Mouse (Mus musculus) heart, embryonic 15.5 days (tissue): ENCODE data around the gene RPS10-NUDT3. TPM values are rescaled to one million over a fixed set of nuclear protein-coding genes. Genes with fewer than 3 reads are reported as not detected.

Experiments used
- ATAC-seq: fragments of 200-750 bp; cut with Nextera tagmentation; replicated peaks from 2 replicates; pipeline ENCODE4 v1.8.0; 2017; ENCODE audit warnings: low read depth, moderate TSS enrichment; ENCODE audit not compliant: insufficient number of reproducible peaks, insufficient read depth, low FRiP score
- H3K27ac ChIP-seq: fragments of 300-500 bp; sonication (generic); 2 replicates; pipeline ENCODE4 v1.5.1; 2015; ENCODE audit warnings: mild to moderate bottlenecking, inconsistent platforms
- H3K27me3 ChIP-seq: fragments of 300-500 bp; sonication (generic); 2 replicates; pipeline ENCODE4 v1.6.1; 2015; ENCODE audit warnings: inconsistent platforms
- H3K36me3 ChIP-seq: fragments of 300-500 bp; sonication (generic); 2 replicates; pipeline ENCODE4 v1.6.1; 2015; ENCODE audit warnings: mild to moderate bottlenecking, inconsistent platforms
- H3K4me1 ChIP-seq: fragments of 300-500 bp; sonication (generic); replicated peaks from 2 replicates; pipeline ENCODE4 v1.6.1; 2015; ENCODE audit warnings: inconsistent platforms
- H3K4me2 ChIP-seq: fragments of 300-500 bp; sonication (generic); 2 replicates; pipeline ENCODE4 v1.6.1; 2015; ENCODE audit warnings: inconsistent platforms, mild to moderate bottlenecking, moderate library complexity
- H3K4me3 ChIP-seq: fragments of 300-500 bp; sonication (generic); 2 replicates; pipeline ENCODE4 v1.5.1; 2015; ENCODE audit warnings: mild to moderate bottlenecking, inconsistent platforms
- H3K9ac ChIP-seq: fragments of 300-500 bp; sonication (generic); 2 replicates; pipeline ENCODE4 v1.6.1; 2015; ENCODE audit warnings: mild to moderate bottlenecking, inconsistent platforms
- H3K9me3 ChIP-seq: fragments of 300-500 bp; sonication (generic); replicated peaks from 2 replicates; pipeline ENCODE4 v1.6.1; 2016; ENCODE audit warnings: inconsistent platforms
- WGBS: fragments of 180-500 bp; shearing (Covaris S2); methylation state at CpG from one replicate; pipeline ENCODE4 v1.1.7; 2015; ENCODE audit warnings: mixed read lengths; 5-methylcytosine and 5-hydroxymethylcytosine counted together
- polyA plus RNA-seq: library from polyadenylated mRNA; unstranded; fragments of >200 nt; fragmentation: Nextera tagmentation; extraction: Ambion mirVana; gene quantifications from 2 replicates; pipeline ENCODE4 v1.2.1, GENCODE M21; 2015

The RPS10-NUDT3 gene
- polyA plus RNA-seq, result not detected in 2 replicates

GRCm38 (mm10) chr17:27634871-27635574 is at the start of gene RPS10-NUDT3:
TSS of gene RPS10-NUDT3 (minus strand) at chr17:27635222.
- peak; percentile 94 for ATAC-seq
- under 1% methylated on average over 71 of the region's 72 CpGs for WGBS
- H3K4me1 ChIP-seq, result peaks cover 52% of the 10 kb centered on the region

GRCm38 (mm10) chr17:27678924-27679813 is 44.1 kb upstream of the RPS10-NUDT3 start:
- ATAC-seq, result no peak
- peaks cover 20% of the 10 kb centered on the region for H3K27me3 ChIP-seq
- no peak overlapping the region for H3K27ac ChIP-seq
- no peaks in the 10 kb centered on the region for H3K9me3 ChIP-seq
- H3K9ac ChIP-seq, result no peak overlapping the region
- H3K36me3 ChIP-seq, result no peaks in the 10 kb centered on the region
- peaks cover 3% of the 10 kb centered on the region; the same call in 1 of the 2 replicates for H3K4me1 ChIP-seq
- 48% methylated on average over 11 of the region's 11 CpGs for WGBS
- no peak overlapping the region for H3K4me2 ChIP-seq
- H3K4me3 ChIP-seq, result no peak overlapping the region

More at GRCm38 (mm10) chr17:27634871-27635574, at the start of gene RPS10-NUDT3:
- peak within 1 kb of the TSS; percentile 85 for H3K27ac ChIP-seq
- H3K4me2 ChIP-seq, result peak within 1 kb of the TSS; percentile 75
- no peaks in the 10 kb centered on the region for H3K9me3 ChIP-seq
- H3K27me3 ChIP-seq, result no peaks in the 10 kb centered on the region
- peak within 1 kb of the TSS; percentile 83 for H3K4me3 ChIP-seq
- peaks cover 30% of the 10 kb centered on the region for H3K36me3 ChIP-seq
- peak within 1 kb of the TSS; percentile 90 for H3K9ac ChIP-seq

- Histone ChIP-seq H3K4me3 (no peak overlapping the region), H3K36me3 (no peaks in the 10 kb centered on the region), H3K9me3 (no peaks in the 10 kb centered on the region), H3K27ac (no peak overlapping the region), H3K4me2 (no peak overlapping the region), H3K4me1 (peaks cover 3% of the 10 kb centered on the region; the same call in 1 of the 2 replicates), H3K9ac (no peak overlapping the region), H3K27me3 (peaks cover 6% of the 10 kb centered on the region)
- ATAC-seq, result no peak
- WGBS, result 72% methylated on average over 5 of the region's 5 CpGs
Observed at GRCm38 (mm10) chr17:27677756-27678155, 42.7 kb upstream of the RPS10-NUDT3 start.

- Histone ChIP-seq H3K27me3 (0 out of 2 replicates have a peak, but pooled peaks cover 1% of the 10 kb centered on the region), H3K4me1 (peaks cover 3% of the 10 kb centered on the region; the same call in 1 of the 2 replicates), H3K36me3 (no peaks in the 10 kb centered on the region), H3K9me3 (no peaks in the 10 kb centered on the region), H3K27ac (no peak overlapping the region), H3K4me3 (no peak overlapping the region), H3K9ac (no peak overlapping the region), H3K4me2 (no peak overlapping the region)
- 46% methylated on average over 7 of the region's 7 CpGs for WGBS
- ATAC-seq, result no peak
Observed at GRCm38 (mm10) chr17:27676270-27676669, 41.2 kb upstream of the RPS10-NUDT3 start.

GRCm38 (mm10) chr17:27675453-27675852 is 40.4 kb upstream of the RPS10-NUDT3 start:
- Histone ChIP-seq H3K9ac (no peak overlapping the region), H3K27ac (no peak overlapping the region), H3K36me3 (no peaks in the 10 kb centered on the region), H3K4me1 (peaks cover 3% of the 10 kb centered on the region; the same call in 1 of the 2 replicates), H3K27me3 (no peaks in the 10 kb centered on the region), H3K9me3 (no peaks in the 10 kb centered on the region), H3K4me2 (no peak overlapping the region), H3K4me3 (no peak overlapping the region)
- ATAC-seq, result no peak
- WGBS, result 47% methylated on average over 9 of the region's 9 CpGs

GRCm38 (mm10) chr17:27673945-27674344 is 38.9 kb upstream of the RPS10-NUDT3 start:
- Histone ChIP-seq H3K27ac (no peak overlapping the region), H3K9me3 (no peaks in the 10 kb centered on the region), H3K4me2 (no peak overlapping the region), H3K9ac (no peak overlapping the region), H3K36me3 (no peaks in the 10 kb centered on the region), H3K4me1 (peaks cover 3% of the 10 kb centered on the region; the same call in 1 of the 2 replicates), H3K27me3 (no peaks in the 10 kb centered on the region), H3K4me3 (no peak overlapping the region)
- ATAC-seq, result no peak
- WGBS, result 83% methylated on average over 7 of the region's 7 CpGs

- H3K27me3 ChIP-seq, result no peaks in the 10 kb centered on the region
- no peak overlapping the region for H3K9ac ChIP-seq
- peaks cover 3% of the 10 kb centered on the region; the same call in 1 of the 2 replicates for H3K4me1 ChIP-seq
- H3K4me3 ChIP-seq, result no peak overlapping the region
- H3K4me2 ChIP-seq, result no peak overlapping the region
- no peak overlapping the region for H3K27ac ChIP-seq
- ATAC-seq, result no peak
- H3K9me3 ChIP-seq, result no peaks in the 10 kb centered on the region
- WGBS, result 76% methylated on average over 6 of the region's 6 CpGs
- H3K36me3 ChIP-seq, result no peaks in the 10 kb centered on the region
Observed at GRCm38 (mm10) chr17:27671720-27672119, 36.7 kb upstream of the RPS10-NUDT3 start.

GRCm38 (mm10) chr17:27658767-27659166 is 23.7 kb upstream of the RPS10-NUDT3 start:
- Histone ChIP-seq H3K4me3 (no peak overlapping the region), H3K9ac (no peak overlapping the region), H3K9me3 (no peaks in the 10 kb centered on the region), H3K4me1 (peaks cover 16% of the 10 kb centered on the region), H3K36me3 (no peaks in the 10 kb centered on the region), H3K27ac (no peak overlapping the region), H3K4me2 (no peak overlapping the region), H3K27me3 (peaks cover 38% of the 10 kb centered on the region)
- no peak for ATAC-seq
- WGBS, result 67% methylated on average over 7 of the region's 7 CpGs

GRCm38 (mm10) chr17:27657123-27657522 is 22.1 kb upstream of the RPS10-NUDT3 start:
- no peak for ATAC-seq
- Histone ChIP-seq H3K36me3 (no peaks in the 10 kb centered on the region), H3K4me3 (no peak overlapping the region), H3K4me1 (peaks cover 16% of the 10 kb centered on the region), H3K27me3 (peaks cover 42% of the 10 kb centered on the region), H3K9ac (no peak overlapping the region), H3K27ac (no peak overlapping the region), H3K4me2 (no peak overlapping the region), H3K9me3 (no peaks in the 10 kb centered on the region)
- WGBS, result 64% methylated on average over 8 of the region's 8 CpGs

- ATAC-seq, result no peak
- Histone ChIP-seq H3K4me3 (no peak overlapping the region), H3K36me3 (no peaks in the 10 kb centered on the region), H3K9me3 (no peaks in the 10 kb centered on the region), H3K4me2 (peak overlapping the region; percentile 92), H3K9ac (no peak overlapping the region), H3K4me1 (peaks cover 16% of the 10 kb centered on the region), H3K27ac (no peak overlapping the region), H3K27me3 (peaks cover 42% of the 10 kb centered on the region)
- 11% methylated on average over 5 of the region's 5 CpGs for WGBS
Observed at GRCm38 (mm10) chr17:27656414-27656813, 21.4 kb upstream of the RPS10-NUDT3 start.

GRCm38 (mm10) chr17:27656011-27656399 is 21.0 kb upstream of the RPS10-NUDT3 start:
- ATAC-seq, result no peak
- no peaks in the 10 kb centered on the region for H3K9me3 ChIP-seq
- H3K9ac ChIP-seq, result no peak overlapping the region
- H3K4me1 ChIP-seq, result peaks cover 16% of the 10 kb centered on the region
- peak overlapping the region; percentile 92 for H3K4me2 ChIP-seq
- peak overlapping the region; percentile 53 for H3K4me3 ChIP-seq
- peaks cover 42% of the 10 kb centered on the region for H3K27me3 ChIP-seq
- H3K36me3 ChIP-seq, result no peaks in the 10 kb centered on the region
- 3% methylated on average over 14 of the region's 14 CpGs for WGBS
- no peak overlapping the region for H3K27ac ChIP-seq
